Mouse (Mus musculus) hindbrain, embryonic 13.5 days (tissue): Measurements from ENCODE around the gene March6. TPM values are rescaled to one million over a fixed set of nuclear protein-coding genes. Genes with fewer than 3 reads are reported as not detected.

ENCODE experiments used
- ATAC-seq: fragments of 200-750 bp; cut with Nextera tagmentation; 2 replicates; pipeline ENCODE4 v1.8.0; 2017; ENCODE audit warnings: moderate TSS enrichment; ENCODE audit not compliant: low FRiP score
- H3K27ac ChIP-seq: fragments of 300-500 bp; sonication (generic); 2 replicates; pipeline ENCODE4 v1.5.1; 2015; ENCODE audit warnings: inconsistent platforms, mild to moderate bottlenecking, moderate library complexity
- H3K27me3 ChIP-seq: fragments of 300-500 bp; sonication (generic); 2 replicates; pipeline ENCODE4 v1.6.1; 2015; ENCODE audit warnings: mild to moderate bottlenecking, inconsistent platforms
- H3K36me3 ChIP-seq: fragments of 300-500 bp; sonication (generic); 2 replicates; pipeline ENCODE4 v1.6.1; 2015; ENCODE audit warnings: mild to moderate bottlenecking, inconsistent platforms
- H3K4me1 ChIP-seq: fragments of 300-500 bp; sonication (generic); replicated peaks from 2 replicates; pipeline ENCODE4 v1.6.1; 2015; ENCODE audit warnings: inconsistent platforms
- H3K4me2 ChIP-seq: fragments of 300-500 bp; sonication (generic); 2 replicates; pipeline ENCODE4 v1.6.1; 2015; ENCODE audit warnings: inconsistent platforms, mild to moderate bottlenecking, moderate library complexity
- H3K4me3 ChIP-seq: fragments of 300-500 bp; sonication (generic); 2 replicates; pipeline ENCODE4 v1.5.1; 2015; ENCODE audit warnings: mild to moderate bottlenecking, inconsistent platforms
- H3K9ac ChIP-seq: fragments of 300-500 bp; sonication (generic); 2 replicates; pipeline ENCODE4 v1.6.1; 2015; ENCODE audit warnings: mild to moderate bottlenecking, inconsistent platforms
- H3K9me3 ChIP-seq: fragments of 300-500 bp; sonication (generic); 2 replicates; pipeline ENCODE4 v1.6.1; 2016; ENCODE audit warnings: inconsistent platforms
- WGBS: fragments of 180-500 bp; shearing (Covaris S2); methylation state at CpG from one replicate; pipeline ENCODE4 v1.1.7; 2015; 5-methylcytosine and 5-hydroxymethylcytosine counted together
- polyA plus RNA-seq: library from polyadenylated mRNA; unstranded; fragments of >200 nt; fragmentation: Nextera tagmentation; extraction: Ambion mirVana; gene quantifications from 2 replicates; pipeline ENCODE4 v1.2.1, GENCODE M21; 2015

Gene March6
- polyA plus RNA-seq, 1 experiment from 2014 or later, result 69.6 TPM

GRCm38 (mm10) chr15:31529811-31530658 is 818 bp downstream of the March6 start:
- Histone ChIP-seq H3K4me2 (peak overlapping the region; percentile 73), H3K9ac (peak overlapping the region; percentile 94), H3K27ac (peak overlapping the region; percentile 98), H3K36me3 (peaks cover 2% of the 10 kb centered on the region; the same call in 1 of the 2 replicates), H3K4me3 (peak overlapping the region; percentile 95), H3K27me3 (0 out of 2 replicates have a peak, but pooled peaks cover 3% of the 10 kb centered on the region), H3K4me1 (peaks cover 22% of the 10 kb centered on the region), H3K9me3 (0 out of 2 replicates have a peak, but pooled peaks cover 4% of the 10 kb centered on the region)
- WGBS, result under 1% methylated on average over 50 of the region's 56 CpGs
- ATAC-seq, result peak; percentile 60

DNA sequence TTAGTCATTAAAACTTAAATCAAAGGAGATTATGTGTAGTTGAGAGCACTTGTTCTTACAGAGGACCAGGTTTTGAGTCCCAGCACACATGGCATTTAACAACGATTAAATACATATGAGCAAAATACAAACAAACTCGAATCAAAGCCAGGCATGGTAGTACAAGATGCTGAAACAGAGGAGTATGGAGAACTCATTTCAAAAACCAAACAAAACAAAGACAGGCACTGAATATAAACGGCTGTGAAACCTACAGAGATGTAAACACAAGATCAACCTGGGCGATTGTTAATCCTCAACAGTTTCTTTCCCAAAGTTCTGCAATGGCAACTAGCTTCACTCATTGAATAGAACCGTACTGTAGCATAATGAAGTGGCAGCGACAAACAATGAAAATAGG is 1.8 kb downstream of the March6 start:
- peaks cover 27% of the 10 kb centered on the region for H3K4me1 ChIP-seq
- H3K9ac ChIP-seq, result peak overlapping the region; percentile 94
- ATAC-seq, result no peak
- H3K36me3 ChIP-seq, result peaks cover 2% of the 10 kb centered on the region; the same call in 1 of the 2 replicates
- H3K27ac ChIP-seq, result no peak overlapping the region
- 0 out of 2 replicates have a peak, but pooled peaks cover 4% of the 10 kb centered on the region for H3K9me3 ChIP-seq
- H3K4me3 ChIP-seq, result peak overlapping the region; percentile 95
- WGBS, result 35% methylated on average over 6 of the region's 6 CpGs
- H3K27me3 ChIP-seq, result 0 out of 2 replicates have a peak, but pooled peaks cover 3% of the 10 kb centered on the region
- peak overlapping the region; percentile 73 for H3K4me2 ChIP-seq

DNA sequence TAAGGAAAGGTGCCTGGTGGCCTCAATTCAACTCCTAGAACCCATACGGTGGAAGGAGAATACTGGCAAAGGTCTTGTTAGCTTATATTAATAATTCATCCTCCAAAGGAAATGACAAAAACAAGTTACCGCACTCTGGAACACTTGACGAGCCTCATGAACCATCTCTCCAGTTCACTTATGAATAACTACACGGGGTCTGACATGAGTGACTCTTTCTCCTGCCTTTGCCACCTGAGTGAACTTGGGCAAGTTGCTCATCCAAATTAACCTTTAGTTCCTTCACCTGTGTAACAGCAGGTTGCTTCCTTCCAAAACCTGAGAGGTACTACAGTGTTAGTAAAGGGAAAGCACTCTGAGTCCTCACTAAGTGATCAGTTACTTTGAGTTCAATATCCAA is 2.4 kb downstream of the March6 start:
- 95% methylated on average over 4 of the region's 4 CpGs for WGBS
- 0 out of 2 replicates have a peak, but pooled peaks cover 4% of the 10 kb centered on the region for H3K9me3 ChIP-seq
- no peak overlapping the region for H3K27ac ChIP-seq
- 0 out of 2 replicates have a peak, but pooled peaks cover 3% of the 10 kb centered on the region for H3K27me3 ChIP-seq
- H3K4me3 ChIP-seq, result 0 out of 2 replicates have a peak overlapping the region, but pooled peaks have one; percentile 5
- peak overlapping the region; percentile 73 for H3K4me2 ChIP-seq
- H3K4me1 ChIP-seq, result peaks cover 32% of the 10 kb centered on the region
- H3K9ac ChIP-seq, result no peak overlapping the region
- peaks cover 2% of the 10 kb centered on the region; the same call in 1 of the 2 replicates for H3K36me3 ChIP-seq
- no peak for ATAC-seq

DNA sequence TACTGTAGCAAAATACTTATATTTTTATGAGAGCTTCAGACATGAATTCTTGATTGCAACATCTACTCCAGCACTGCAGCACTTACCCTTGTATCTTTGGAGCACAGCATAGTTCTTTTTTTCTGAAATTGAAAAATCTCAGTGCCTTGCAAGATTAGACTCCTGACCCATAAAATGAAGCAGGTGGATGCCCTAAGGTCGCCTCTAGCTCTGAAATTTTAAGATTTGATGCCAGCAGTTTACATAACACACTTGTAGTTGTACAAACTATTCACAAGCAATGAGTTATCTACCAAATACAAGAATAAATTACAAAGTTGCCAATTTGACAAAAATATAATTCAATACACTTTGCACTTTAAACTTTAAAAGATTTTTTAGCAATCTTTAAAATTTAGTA is 4.4 kb downstream of the March6 start:
- WGBS, result 90% methylated on average over 1 of the region's 1 CpGs
- Histone ChIP-seq H3K27me3 (no peaks in the 10 kb centered on the region), H3K36me3 (peaks cover 2% of the 10 kb centered on the region; the same call in 1 of the 2 replicates), H3K4me3 (no peak overlapping the region), H3K27ac (no peak overlapping the region), H3K4me2 (no peak overlapping the region), H3K9ac (no peak overlapping the region), H3K4me1 (peaks cover 32% of the 10 kb centered on the region), H3K9me3 (0 out of 2 replicates have a peak, but pooled peaks cover 4% of the 10 kb centered on the region)
- ATAC-seq, result no peak

DNA sequence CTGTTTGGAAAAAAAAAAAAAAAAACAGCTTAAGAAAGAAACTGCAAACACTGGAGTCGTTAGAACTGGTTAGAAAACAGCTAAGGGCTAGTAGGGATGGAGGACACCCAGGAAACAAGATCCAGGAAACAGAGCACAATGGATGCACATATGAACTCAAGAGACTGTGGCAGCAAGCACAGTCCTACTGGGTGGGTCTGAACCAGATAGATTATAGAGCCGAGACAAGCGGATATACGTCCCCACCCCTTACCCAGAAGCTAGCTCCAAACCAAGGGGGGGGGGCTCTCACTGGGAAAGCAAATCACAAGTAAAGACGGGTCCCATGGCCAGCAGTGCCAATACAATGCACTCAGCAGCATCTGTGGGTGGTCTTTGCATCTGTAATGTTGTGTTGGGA is 11.9 kb downstream of the March6 start:
- H3K4me3 ChIP-seq, result no peak overlapping the region
- WGBS, result 73% methylated on average over 5 of the region's 5 CpGs
- no peak overlapping the region for H3K4me2 ChIP-seq
- H3K27ac ChIP-seq, result no peak overlapping the region
- no peaks in the 10 kb centered on the region for H3K27me3 ChIP-seq
- no peaks in the 10 kb centered on the region for H3K9me3 ChIP-seq
- no peak overlapping the region for H3K9ac ChIP-seq
- H3K4me1 ChIP-seq, result peaks cover 10% of the 10 kb centered on the region
- no peak for ATAC-seq
- H3K36me3 ChIP-seq, result no peaks in the 10 kb centered on the region

- no peaks in the 10 kb centered on the region for H3K9me3 ChIP-seq
- 96% methylated on average over 2 of the region's 2 CpGs for WGBS
- ATAC-seq, result no peak
Observed at GRCm38 (mm10) chr15:31518371-31518770, 12.5 kb downstream of the March6 start.

GRCm38 (mm10) chr15:31517186-31517585 is 13.7 kb downstream of the March6 start:
- WGBS, result 80% methylated on average over 1 of the region's 1 CpGs
- Histone ChIP-seq H3K9ac (no peak overlapping the region), H3K4me2 (no peak overlapping the region), H3K27ac (no peak overlapping the region), H3K4me1 (peaks cover 3% of the 10 kb centered on the region; the same call in 1 of the 2 replicates), H3K27me3 (no peaks in the 10 kb centered on the region), H3K4me3 (no peak overlapping the region), H3K9me3 (no peaks in the 10 kb centered on the region), H3K36me3 (no peaks in the 10 kb centered on the region)
- ATAC-seq, result no peak

More at GRCm38 (mm10) chr15:31518371-31518770, 12.5 kb downstream of the March6 start:
- H3K9ac ChIP-seq, result no peak overlapping the region
- no peak overlapping the region for H3K4me2 ChIP-seq
- H3K27ac ChIP-seq, result no peak overlapping the region
- H3K4me3 ChIP-seq, result no peak overlapping the region
- H3K27me3 ChIP-seq, result no peaks in the 10 kb centered on the region
- H3K36me3 ChIP-seq, result no peaks in the 10 kb centered on the region
- H3K4me1 ChIP-seq, result peaks cover 6% of the 10 kb centered on the region; the same call in 1 of the 2 replicates

- 0 out of 2 replicates have a peak, but pooled peaks have one; percentile 28 for ATAC-seq
- Histone ChIP-seq H3K27ac (no peak overlapping the region), H3K4me1 (peaks cover 16% of the 10 kb centered on the region), H3K36me3 (no peaks in the 10 kb centered on the region), H3K4me3 (no peak overlapping the region), H3K9ac (no peak overlapping the region), H3K4me2 (no peak overlapping the region), H3K9me3 (no peaks in the 10 kb centered on the region), H3K27me3 (no peaks in the 10 kb centered on the region)
- WGBS, result 94% methylated on average over 1 of the region's 1 CpGs
Observed at GRCm38 (mm10) chr15:31511795-31512194, 19.1 kb downstream of the March6 start.

- H3K4me1 ChIP-seq, result peaks cover 16% of the 10 kb centered on the region
- H3K27ac ChIP-seq, result no peak overlapping the region
- no peak overlapping the region for H3K4me2 ChIP-seq
- no peaks in the 10 kb centered on the region for H3K9me3 ChIP-seq
- no peak overlapping the region for H3K4me3 ChIP-seq
- no peaks in the 10 kb centered on the region for H3K36me3 ChIP-seq
- no peaks in the 10 kb centered on the region for H3K27me3 ChIP-seq
- 0 out of 2 replicates have a peak, but pooled peaks have one; percentile 5 for ATAC-seq
- H3K9ac ChIP-seq, result no peak overlapping the region
Observed at GRCm38 (mm10) chr15:31511406-31511771, 19.5 kb downstream of the March6 start.

DNA sequence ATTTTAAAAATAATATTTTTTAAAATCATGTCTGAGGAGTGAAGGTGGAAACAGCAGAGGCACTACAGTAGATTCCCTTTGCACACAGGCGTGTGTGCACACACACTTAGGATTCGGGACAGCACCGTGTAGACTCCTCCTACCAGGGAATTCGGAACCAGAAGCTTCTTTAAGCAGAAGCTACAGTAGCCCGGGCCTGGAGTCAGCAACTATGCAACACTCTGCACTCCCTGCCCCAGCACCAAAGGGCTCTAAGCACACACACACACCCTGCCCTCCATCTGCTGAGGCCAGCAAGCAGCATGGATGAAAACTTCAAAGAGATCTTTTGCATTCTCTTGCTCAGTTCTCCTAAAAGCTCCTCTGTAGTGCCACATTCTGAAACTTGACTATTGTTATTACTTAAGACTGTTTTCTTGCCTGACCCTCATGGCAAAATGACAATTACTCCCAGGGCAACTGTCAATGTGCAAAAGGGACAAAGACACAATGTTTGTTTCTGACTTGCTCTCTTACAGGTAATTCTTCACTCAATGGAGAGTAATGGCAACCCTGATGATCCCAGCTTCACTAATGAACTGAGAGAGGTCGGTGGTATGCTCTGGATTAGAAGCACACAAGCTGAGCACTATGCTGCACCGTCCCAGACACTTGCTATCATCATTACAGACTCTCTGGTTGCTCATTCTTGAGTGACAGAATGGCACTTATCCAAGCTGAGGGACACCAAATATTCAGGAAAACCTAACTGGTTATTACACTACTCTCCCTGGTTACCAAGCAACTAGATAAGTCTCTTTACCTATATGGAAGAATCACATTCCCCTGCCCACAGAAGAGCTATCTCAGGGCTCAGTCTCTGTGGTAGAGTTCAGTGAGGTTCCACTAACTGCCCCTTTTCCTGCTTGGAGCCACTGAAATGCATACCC is 20.1 kb downstream of the March6 start:
- Histone ChIP-seq H3K9me3 (no peaks in the 10 kb centered on the region), H3K36me3 (no peaks in the 10 kb centered on the region), H3K4me3 (no peak overlapping the region), H3K27ac (no peak overlapping the region), H3K27me3 (no peaks in the 10 kb centered on the region), H3K4me2 (no peak overlapping the region), H3K4me1 (peaks cover 16% of the 10 kb centered on the region), H3K9ac (no peak overlapping the region)
- WGBS, result 66% methylated on average over 7 of the region's 7 CpGs
- no peak; the same call in 1 of the 2 replicates for ATAC-seq

DNA sequence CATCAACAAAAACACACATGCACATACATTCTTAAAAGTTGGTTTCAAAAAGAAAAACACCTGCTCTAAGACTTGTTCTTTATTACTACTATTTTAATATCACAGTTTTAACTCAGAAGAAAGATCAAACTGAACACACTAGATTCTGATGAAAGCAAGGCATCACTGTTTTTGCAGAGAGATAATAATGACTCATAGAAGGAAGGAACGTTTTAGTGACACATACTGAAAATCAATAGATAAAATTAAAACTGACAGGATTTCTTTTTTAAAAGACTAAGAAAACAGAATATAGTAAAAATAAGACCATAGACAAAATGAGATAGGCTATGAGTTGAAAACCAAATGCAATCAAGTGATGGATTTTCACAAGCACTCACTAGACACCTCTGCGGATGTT is 25.8 kb downstream of the March6 start:
- no peak overlapping the region for H3K9ac ChIP-seq
- WGBS, result 88% methylated on average over 2 of the region's 2 CpGs

DNA sequence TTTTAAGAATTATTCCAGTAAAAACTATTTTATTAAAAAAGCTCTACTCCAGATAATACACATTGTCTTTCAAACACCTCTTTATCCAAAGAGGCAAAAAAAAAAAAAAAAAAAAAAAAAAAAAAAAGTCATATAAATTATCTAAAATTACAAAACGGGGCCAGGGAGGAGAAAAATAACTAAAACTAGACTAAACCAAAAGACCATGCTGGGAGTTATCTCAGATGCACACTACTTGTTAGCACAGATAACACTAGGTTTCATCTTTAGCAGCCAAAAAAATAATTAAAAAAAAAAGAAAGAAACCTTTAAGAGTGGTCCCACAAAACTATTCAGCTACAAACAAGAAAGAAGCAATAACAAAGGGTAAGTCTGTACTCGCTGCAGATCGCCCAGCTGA is 27.4 kb downstream of the March6 start:
- Histone ChIP-seq H3K4me3 (no peak overlapping the region), H3K27me3 (no peaks in the 10 kb centered on the region), H3K9ac (no peak overlapping the region), H3K27ac (no peak overlapping the region), H3K9me3 (no peaks in the 10 kb centered on the region), H3K4me2 (no peak overlapping the region), H3K36me3 (peaks cover 27% of the 10 kb centered on the region), H3K4me1 (no peaks in the 10 kb centered on the region)
- 81% methylated on average over 3 of the region's 3 CpGs for WGBS
- ATAC-seq, result no peak

More for the DNA sequence above, 25.8 kb downstream of the March6 start:
- ATAC-seq, result no peak
- no peaks in the 10 kb centered on the region for H3K4me1 ChIP-seq
- no peak overlapping the region for H3K27ac ChIP-seq
- peaks cover 21% of the 10 kb centered on the region for H3K36me3 ChIP-seq
- H3K4me3 ChIP-seq, result no peak overlapping the region
- no peaks in the 10 kb centered on the region for H3K9me3 ChIP-seq
- H3K27me3 ChIP-seq, result no peaks in the 10 kb centered on the region
- H3K4me2 ChIP-seq, result no peak overlapping the region
